Mouse (Mus musculus) hindbrain, embryonic 16.5 days (tissue): Measurements from ENCODE around the gene Lrg1. TPM values are rescaled to one million over a fixed set of nuclear protein-coding genes. Genes with fewer than 3 reads are reported as not detected.

Experiments used
- ATAC-seq: fragments of 200-750 bp; cut with Nextera tagmentation; 2 replicates; pipeline ENCODE4 v1.8.0; 2017; ENCODE audit warnings: moderate TSS enrichment, moderate library complexity
- H3K27ac ChIP-seq: fragments of 300-500 bp; sonication (generic); 2 replicates; pipeline ENCODE4 v1.5.1; 2014; ENCODE audit warnings: low read depth, mild to moderate bottlenecking, control low read depth, low read length, moderate library complexity
- H3K27me3 ChIP-seq: fragments of 300-500 bp; sonication (generic); replicated peaks from 2 replicates; pipeline ENCODE4 v1.6.1; 2014; ENCODE audit warnings: low read length; ENCODE audit not compliant: control insufficient read depth, insufficient read depth
- H3K36me3 ChIP-seq: fragments of 300-500 bp; sonication (generic); 2 replicates; pipeline ENCODE4 v1.6.1; 2014; ENCODE audit warnings: mild to moderate bottlenecking, low read length, moderate library complexity, mixed read lengths; ENCODE audit not compliant: control insufficient read depth, insufficient read depth
- H3K4me1 ChIP-seq: fragments of 300-500 bp; sonication (generic); 2 replicates; pipeline ENCODE4 v1.6.1; 2014; ENCODE audit warnings: low read depth, low read length; ENCODE audit not compliant: control insufficient read depth, insufficient read depth
- H3K4me2 ChIP-seq: fragments of 300-500 bp; sonication (generic); 2 replicates; pipeline ENCODE4 v1.6.1; 2014; ENCODE audit warnings: mild to moderate bottlenecking, low read length, control low read depth, moderate library complexity
- H3K4me3 ChIP-seq: fragments of 300-500 bp; sonication (generic); 2 replicates; pipeline ENCODE4 v1.5.1; 2014; ENCODE audit warnings: mild to moderate bottlenecking, low read length, control low read depth, moderate library complexity
- H3K9ac ChIP-seq: fragments of 300-500 bp; sonication (generic); 2 replicates; pipeline ENCODE4 v1.6.1; 2014; ENCODE audit warnings: low read depth, mild to moderate bottlenecking, control low read depth, low read length, moderate library complexity
- H3K9me3 ChIP-seq: fragments of 300-500 bp; sonication (generic); 2 replicates; pipeline ENCODE4 v1.6.1; 2014; ENCODE audit warnings: mild to moderate bottlenecking, low read length, moderate library complexity; ENCODE audit not compliant: control insufficient read depth
- WGBS: fragments of 180-500 bp; shearing (Covaris S2); extraction: QIAGEN DNeasy Blood & Tissue Kit; methylation state at CpG from one replicate; pipeline ENCODE4 v1.1.7; 2014; 5-methylcytosine and 5-hydroxymethylcytosine counted together
- polyA plus RNA-seq: library from polyadenylated mRNA; unstranded; fragments of >200 nt; fragmentation: Nextera tagmentation; extraction: Ambion mirVana; gene quantifications from 2 replicates; pipeline ENCODE4 v1.2.1, GENCODE M21; 2015

Lrg1 gene
- polyA plus RNA-seq, 1 experiment from 2014 or later: 0.68 TPM

GRCm38 (mm10) chr17:56119431-56119830, 2.4 kb downstream of the Lrg1 start:
- 38% methylated on average over 12 of the region's 12 CpGs for WGBS
- no peak overlapping the region; the same call in 1 of the 2 replicates for H3K9ac ChIP-seq
- no peak overlapping the region; the same call in 1 of the 2 replicates for H3K4me2 ChIP-seq
- no peak for ATAC-seq
- peaks cover 46% of the 10 kb centered on the region for H3K27me3 ChIP-seq
- H3K4me3 ChIP-seq: no peak overlapping the region
- H3K27ac ChIP-seq: no peak overlapping the region
- peaks cover 20% of the 10 kb centered on the region for H3K36me3 ChIP-seq
- H3K4me1 ChIP-seq: peaks cover 8% of the 10 kb centered on the region
- peaks cover 14% of the 10 kb centered on the region for H3K9me3 ChIP-seq

- peak; percentile 67 for ATAC-seq
- Histone ChIP-seq H3K4me1 (peaks cover 8% of the 10 kb centered on the region), H3K27ac (no peak within 1 kb of the TSS), H3K4me3 (peak within 1 kb of the TSS; percentile 35), H3K4me2 (peak within 1 kb of the TSS; percentile 50), H3K9ac (peak within 1 kb of the TSS; percentile 6; the same call in 1 of the 2 replicates), H3K36me3 (no peaks in the 10 kb centered on the region; the same call in 1 of the 2 replicates), H3K27me3 (peaks cover 29% of the 10 kb centered on the region), H3K9me3 (peaks cover 4% of the 10 kb centered on the region)
- 2% methylated on average over 25 of the region's 27 CpGs for WGBS
Observed at GRCm38 (mm10) chr17:56117251-56117710, 4.5 kb downstream of the Lrg1 start, which contains the start of gene Plin5. Gene Plin5, minus strand, starts transcription at chr17:56117596.

GRCm38 (mm10) chr17:56116193-56116592, 5.6 kb downstream of the Lrg1 start:
- peaks cover 18% of the 10 kb centered on the region for H3K27me3 ChIP-seq
- no peak overlapping the region for H3K4me3 ChIP-seq
- no peak overlapping the region for H3K27ac ChIP-seq

GRCm38 (mm10) chr17:56112743-56113142, 9.1 kb downstream of the Lrg1 start:
- H3K9ac ChIP-seq: no peak overlapping the region

More at GRCm38 (mm10) chr17:56116193-56116592, 5.6 kb downstream of the Lrg1 start:
- ATAC-seq: no peak
- H3K9ac ChIP-seq: no peak overlapping the region
- no peaks in the 10 kb centered on the region for H3K9me3 ChIP-seq
- 80% methylated on average over 10 of the region's 10 CpGs for WGBS
- H3K36me3 ChIP-seq: no peaks in the 10 kb centered on the region
- no peak overlapping the region for H3K4me2 ChIP-seq
- H3K4me1 ChIP-seq: peaks cover 8% of the 10 kb centered on the region

GRCm38 (mm10) chr17:56111864-56112263, 9.9 kb downstream of the Lrg1 start:
- H3K36me3 ChIP-seq: no peaks in the 10 kb centered on the region
- H3K4me3 ChIP-seq: no peak overlapping the region
- H3K9ac ChIP-seq: no peak overlapping the region
- peak; percentile 27; the same call in 1 of the 2 replicates for ATAC-seq
- H3K4me1 ChIP-seq: no peaks in the 10 kb centered on the region; the same call in 1 of the 2 replicates
- WGBS: 38% methylated on average over 4 of the region's 5 CpGs
- H3K27ac ChIP-seq: no peak overlapping the region
- H3K9me3 ChIP-seq: no peaks in the 10 kb centered on the region
- H3K4me2 ChIP-seq: no peak overlapping the region
- H3K27me3 ChIP-seq: no peaks in the 10 kb centered on the region

More at GRCm38 (mm10) chr17:56112743-56113142, 9.1 kb downstream of the Lrg1 start:
- Histone ChIP-seq H3K27ac (no peak overlapping the region), H3K4me2 (no peak overlapping the region), H3K4me3 (no peak overlapping the region), H3K4me1 (peaks cover 5% of the 10 kb centered on the region), H3K9me3 (no peaks in the 10 kb centered on the region), H3K27me3 (no peaks in the 10 kb centered on the region), H3K36me3 (no peaks in the 10 kb centered on the region)
- 0 out of 2 replicates have a peak, but pooled peaks have one; percentile 2 for ATAC-seq
- WGBS: 81% methylated on average over 3 of the region's 3 CpGs

- ATAC-seq: no peak
- Histone ChIP-seq H3K9ac (no peak overlapping the region), H3K27me3 (no peaks in the 10 kb centered on the region), H3K4me1 (no peaks in the 10 kb centered on the region; the same call in 1 of the 2 replicates), H3K4me2 (no peak overlapping the region), H3K4me3 (no peak overlapping the region), H3K9me3 (no peaks in the 10 kb centered on the region), H3K27ac (no peak overlapping the region), H3K36me3 (no peaks in the 10 kb centered on the region)
- WGBS: 50% methylated on average over 1 of the region's 1 CpGs
Observed at GRCm38 (mm10) chr17:56111021-56111420, 10.8 kb downstream of the Lrg1 start.

GRCm38 (mm10) chr17:56110571-56110970, 11.2 kb downstream of the Lrg1 start:
- no peak for ATAC-seq
- Histone ChIP-seq H3K9ac (no peak overlapping the region), H3K4me3 (no peak overlapping the region), H3K27me3 (no peaks in the 10 kb centered on the region), H3K4me1 (no peaks in the 10 kb centered on the region; the same call in 1 of the 2 replicates), H3K27ac (no peak overlapping the region), H3K9me3 (no peaks in the 10 kb centered on the region), H3K4me2 (no peak overlapping the region), H3K36me3 (no peaks in the 10 kb centered on the region)
- 37% methylated on average over 4 of the region's 4 CpGs for WGBS

- WGBS: 68% methylated on average over 10 of the region's 10 CpGs
- Histone ChIP-seq H3K27ac (no peak within 1 kb of the TSS), H3K4me1 (no peaks in the 10 kb centered on the region; the same call in 1 of the 2 replicates), H3K4me3 (no peak within 1 kb of the TSS), H3K9me3 (no peaks in the 10 kb centered on the region), H3K4me2 (no peak within 1 kb of the TSS), H3K9ac (no peak within 1 kb of the TSS), H3K27me3 (no peaks in the 10 kb centered on the region), H3K36me3 (no peaks in the 10 kb centered on the region)
- ATAC-seq: no peak
Observed at GRCm38 (mm10) chr17:56109219-56110051, 12.4 kb downstream of the Lrg1 start, which contains the start of gene Plin4. Gene Plin4, minus strand, starts transcription at chr17:56109803.
